Mouse (Mus musculus): ENCODE data around the gene 4930595D18Rik. TPM values are rescaled to one million over a fixed set of nuclear protein-coding genes. Genes with fewer than 3 reads are reported as not detected.

Gene 4930595D18Rik
- polyA plus RNA-seq, 2 experiments = 0.08 TPM; not detected in 1

GRCm38 (mm10) chr12:111188295-111188694, 4.0 kb upstream of the 4930595D18Rik start:
- ATAC-seq (ENCODE audit: low FRiP score, low read depth) = no peak
- H3K4me2 ChIP-seq (replicated peaks; ENCODE audit: low read depth, low read length, severe bottlenecking) = no peak overlapping the region
- no peaks in the 10 kb centered on the region for H3K27me3 ChIP-seq (ENCODE audit: control insufficient read depth, insufficient read depth, low read length)
- WGBS = 86% methylated on average over 4 of the region's 4 CpGs
- DNase-seq (ENCODE audit: low spot score) = no peak
- no peak for TF ChIP-seq POLR2A (IDR thresholded peaks at IDR 0.05; ENCODE audit: borderline replicate concordance, extremely low read depth, insufficient read depth, insufficient read length)
- H3K36me3 ChIP-seq (ENCODE audit: control insufficient read depth, insufficient read depth, low read length) = no peaks in the 10 kb centered on the region
- H3K4me1 ChIP-seq (ENCODE audit: control insufficient read depth, insufficient read depth, low read length) = peaks cover 7% of the 10 kb centered on the region
- no peak overlapping the region for H3K4me3 ChIP-seq (replicated peaks; ENCODE audit: low read length)
- H3K9ac ChIP-seq (ENCODE audit: low read depth, low read length, severe bottlenecking) = no peak overlapping the region
- H3K9me3 ChIP-seq (ENCODE audit: control insufficient read depth, low read length) = no peaks in the 10 kb centered on the region
- no peak overlapping the region for H3K27ac ChIP-seq (replicated peaks; ENCODE audit: low read depth, low read length)

- H3K4me2 ChIP-seq (replicated peaks; ENCODE audit: low read depth, low read length, severe bottlenecking) = no peak overlapping the region
- H3K27ac ChIP-seq (replicated peaks; ENCODE audit: low read depth, low read length) = no peak overlapping the region
- no peak for TF ChIP-seq POLR2A (IDR thresholded peaks at IDR 0.05; ENCODE audit: borderline replicate concordance, extremely low read depth, insufficient read depth, insufficient read length)
- H3K36me3 ChIP-seq (ENCODE audit: control insufficient read depth, insufficient read depth, low read length) = no peaks in the 10 kb centered on the region
- H3K4me3 ChIP-seq (replicated peaks; ENCODE audit: low read length) = no peak overlapping the region
- H3K4me1 ChIP-seq (ENCODE audit: control insufficient read depth, insufficient read depth, low read length) = peaks cover 3% of the 10 kb centered on the region
- H3K9me3 ChIP-seq (ENCODE audit: control insufficient read depth, low read length) = no peaks in the 10 kb centered on the region
- no peaks in the 10 kb centered on the region for H3K27me3 ChIP-seq (ENCODE audit: control insufficient read depth, insufficient read depth, low read length)
- H3K9ac ChIP-seq (ENCODE audit: low read depth, low read length, severe bottlenecking) = no peak overlapping the region
- WGBS = 81% methylated on average over 3 of the region's 3 CpGs
- no peak for DNase-seq (ENCODE audit: low spot score)
- no peak for ATAC-seq (ENCODE audit: low FRiP score, low read depth)
These were observed 2.7 kb upstream of the 4930595D18Rik start for GRCm38 (mm10) chr12:111186986-111187385.

GRCm38 (mm10) chr12:111182378-111182777, 1.9 kb downstream of the 4930595D18Rik start:
- ATAC-seq (ENCODE audit: low FRiP score, low read depth) = no peak
- 93% methylated on average over 6 of the region's 6 CpGs for WGBS

GRCm38 (mm10) chr12:111181848-111182247, 2.4 kb downstream of the 4930595D18Rik start:
- ATAC-seq (ENCODE audit: low FRiP score, low read depth) = no peak
- TF ChIP-seq POLR2A (IDR thresholded peaks at IDR 0.05; ENCODE audit: borderline replicate concordance, extremely low read depth, insufficient read depth, insufficient read length) = no peak
- Histone ChIP-seq H3K27ac (replicated peaks; ENCODE audit: low read depth, low read length) (no peak overlapping the region), H3K4me1 (ENCODE audit: control insufficient read depth, insufficient read depth, low read length) (peaks cover 3% of the 10 kb centered on the region; the same call in 1 of the 2 replicates), H3K27me3 (ENCODE audit: control insufficient read depth, insufficient read depth, low read length) (no peaks in the 10 kb centered on the region), H3K9ac (ENCODE audit: low read depth, low read length, severe bottlenecking) (no peak overlapping the region), H3K4me2 (replicated peaks; ENCODE audit: low read depth, low read length, severe bottlenecking) (no peak overlapping the region), H3K9me3 (ENCODE audit: control insufficient read depth, low read length) (no peaks in the 10 kb centered on the region), H3K4me3 (replicated peaks; ENCODE audit: low read length) (no peak overlapping the region), H3K36me3 (ENCODE audit: control insufficient read depth, insufficient read depth, low read length) (no peaks in the 10 kb centered on the region; the same call in 1 of the 2 replicates)
- no peak for DNase-seq (ENCODE audit: low spot score)
- 74% methylated on average over 5 of the region's 5 CpGs for WGBS

More at GRCm38 (mm10) chr12:111182378-111182777, 1.9 kb downstream of the 4930595D18Rik start:
- Histone ChIP-seq H3K36me3 (ENCODE audit: control insufficient read depth, insufficient read depth, low read length) (no peaks in the 10 kb centered on the region; the same call in 1 of the 2 replicates), H3K4me3 (replicated peaks; ENCODE audit: low read length) (no peak overlapping the region), H3K27me3 (ENCODE audit: control insufficient read depth, insufficient read depth, low read length) (no peaks in the 10 kb centered on the region), H3K9ac (ENCODE audit: low read depth, low read length, severe bottlenecking) (no peak overlapping the region), H3K9me3 (ENCODE audit: control insufficient read depth, low read length) (no peaks in the 10 kb centered on the region), H3K4me1 (ENCODE audit: control insufficient read depth, insufficient read depth, low read length) (peaks cover 3% of the 10 kb centered on the region; the same call in 1 of the 2 replicates), H3K27ac (replicated peaks; ENCODE audit: low read depth, low read length) (no peak overlapping the region), H3K4me2 (replicated peaks; ENCODE audit: low read depth, low read length, severe bottlenecking) (no peak overlapping the region)
- TF ChIP-seq POLR2A (IDR thresholded peaks at IDR 0.05; ENCODE audit: borderline replicate concordance, extremely low read depth, insufficient read depth, insufficient read length) = no peak
- DNase-seq (ENCODE audit: low spot score) = no peak

GRCm38 (mm10) chr12:111178772-111179171, 5.5 kb downstream of the 4930595D18Rik start:
- 82% methylated on average over 4 of the region's 4 CpGs for WGBS
- TF ChIP-seq POLR2A (IDR thresholded peaks at IDR 0.05; ENCODE audit: borderline replicate concordance, extremely low read depth, insufficient read depth, insufficient read length) = no peak
- no peak for ATAC-seq (ENCODE audit: low FRiP score, low read depth)

GRCm38 (mm10) chr12:111168891-111169290, 15.4 kb downstream of the 4930595D18Rik start:
- DNase-seq (ENCODE audit: low spot score) (no peak), ATAC-seq (ENCODE audit: low FRiP score, low read depth) (no peak)
- Histone ChIP-seq H3K27me3 (ENCODE audit: control insufficient read depth, insufficient read depth, low read length) (no peaks in the 10 kb centered on the region), H3K9me3 (ENCODE audit: control insufficient read depth, low read length) (no peaks in the 10 kb centered on the region), H3K4me3 (replicated peaks; ENCODE audit: low read length) (no peak overlapping the region), H3K36me3 (ENCODE audit: control insufficient read depth, insufficient read depth, low read length) (peaks cover 7% of the 10 kb centered on the region), H3K4me1 (ENCODE audit: control insufficient read depth, insufficient read depth, low read length) (peaks cover 20% of the 10 kb centered on the region), H3K4me2 (replicated peaks; ENCODE audit: low read depth, low read length, severe bottlenecking) (no peak overlapping the region), H3K9ac (ENCODE audit: low read depth, low read length, severe bottlenecking) (no peak overlapping the region), H3K27ac (replicated peaks; ENCODE audit: low read depth, low read length) (no peak overlapping the region)
- no peak for TF ChIP-seq POLR2A (IDR thresholded peaks at IDR 0.05; ENCODE audit: borderline replicate concordance, extremely low read depth, insufficient read depth, insufficient read length)
- WGBS = 84% methylated on average over 4 of the region's 4 CpGs

More at GRCm38 (mm10) chr12:111178772-111179171, 5.5 kb downstream of the 4930595D18Rik start:
- no peak overlapping the region for H3K4me2 ChIP-seq (replicated peaks; ENCODE audit: low read depth, low read length, severe bottlenecking)
- no peak overlapping the region for H3K4me3 ChIP-seq (replicated peaks; ENCODE audit: low read length)
- H3K4me1 ChIP-seq (ENCODE audit: control insufficient read depth, insufficient read depth, low read length) = no peaks in the 10 kb centered on the region
- H3K9ac ChIP-seq (ENCODE audit: low read depth, low read length, severe bottlenecking) = no peak overlapping the region
- no peaks in the 10 kb centered on the region for H3K9me3 ChIP-seq (ENCODE audit: control insufficient read depth, low read length)
- H3K36me3 ChIP-seq (ENCODE audit: control insufficient read depth, insufficient read depth, low read length) = peaks cover 9% of the 10 kb centered on the region
- no peak overlapping the region for H3K27ac ChIP-seq (replicated peaks; ENCODE audit: low read depth, low read length)
- DNase-seq (ENCODE audit: low spot score) = no peak
- no peaks in the 10 kb centered on the region for H3K27me3 ChIP-seq (ENCODE audit: control insufficient read depth, insufficient read depth, low read length)
